Mouse (Mus musculus): ENCODE measurements around the gene Lrrfip2.

Gene Lrrfip2

GRCm38 (mm10) chr9:111118252-111118890, 979 bp downstream of the Lrrfip2 start:
- peak; percentile 43 for DNase-seq

- DNase-seq = no peak
Observed at GRCm38 (mm10) chr9:111118891-111119441, 1.6 kb downstream of the Lrrfip2 start.

GRCm38 (mm10) chr9:111122446-111122845, 5.1 kb downstream of the Lrrfip2 start:
- no peak for DNase-seq

DNA sequence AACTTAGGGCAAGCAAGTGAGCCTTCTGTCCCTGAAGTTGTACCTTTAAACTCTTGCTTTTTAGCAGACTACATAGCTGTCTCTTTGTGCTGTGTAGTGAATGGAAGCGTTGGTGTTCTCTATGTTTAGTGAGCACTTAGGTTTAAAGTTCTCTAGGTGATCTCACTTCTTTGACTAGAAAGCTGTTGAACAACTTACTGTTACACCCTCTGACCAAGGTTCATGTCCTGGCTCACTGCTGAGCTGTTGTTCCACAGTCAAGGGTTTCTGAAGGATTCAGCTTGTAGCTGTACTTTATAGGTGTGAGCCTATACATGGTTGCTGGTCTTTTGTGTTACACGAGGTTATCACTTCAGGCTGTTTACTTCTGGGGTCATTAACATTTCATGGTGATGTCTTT, 5.9 kb downstream of the Lrrfip2 start:
- no peak for DNase-seq

DNA sequence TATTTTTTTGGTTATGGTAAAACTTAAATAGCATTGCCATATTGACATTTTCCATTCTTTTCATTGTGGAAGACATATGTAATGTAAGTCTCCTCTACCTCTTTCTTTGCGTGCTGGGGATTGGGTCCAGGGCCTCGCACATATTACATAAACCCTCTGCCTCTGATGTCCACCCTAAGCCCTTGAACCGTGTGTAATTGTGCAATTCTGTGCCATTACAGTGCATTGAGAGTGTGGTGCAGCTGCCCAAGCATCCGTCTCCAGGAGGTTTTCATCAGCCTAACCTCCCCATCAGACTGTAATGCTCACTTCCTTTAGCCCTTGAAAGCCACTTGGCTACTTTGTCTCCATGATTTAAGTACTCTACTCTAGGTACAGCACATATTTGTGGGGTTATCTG, 7.0 kb downstream of the Lrrfip2 start:
- DNase-seq = no peak

- DNase-seq = no peak
Observed at GRCm38 (mm10) chr9:111126735-111127134, 9.3 kb downstream of the Lrrfip2 start.

DNA sequence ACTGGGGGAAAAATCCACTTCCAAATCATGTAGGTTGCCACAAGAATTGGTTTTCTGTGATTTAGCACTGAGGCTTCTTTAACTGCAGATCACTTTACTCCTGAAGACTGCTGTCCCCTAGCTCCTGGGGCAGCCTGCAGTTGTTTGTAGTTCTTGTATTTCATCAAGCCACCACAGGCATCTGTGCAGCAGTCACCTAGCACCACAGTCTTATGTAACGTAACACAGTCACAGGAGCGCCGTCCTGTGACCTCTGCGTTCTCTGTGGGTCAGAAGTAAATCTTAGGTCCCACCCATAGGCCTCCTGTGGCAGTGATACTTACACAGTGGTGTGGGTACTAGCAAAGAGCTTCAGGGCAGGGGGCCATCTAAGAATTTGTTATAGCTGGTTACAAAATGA, 10.4 kb downstream of the Lrrfip2 start:
- DNase-seq = no peak

GRCm38 (mm10) chr9:111130126-111130525, 12.7 kb downstream of the Lrrfip2 start:
- DNase-seq = peak; percentile 30

DNA sequence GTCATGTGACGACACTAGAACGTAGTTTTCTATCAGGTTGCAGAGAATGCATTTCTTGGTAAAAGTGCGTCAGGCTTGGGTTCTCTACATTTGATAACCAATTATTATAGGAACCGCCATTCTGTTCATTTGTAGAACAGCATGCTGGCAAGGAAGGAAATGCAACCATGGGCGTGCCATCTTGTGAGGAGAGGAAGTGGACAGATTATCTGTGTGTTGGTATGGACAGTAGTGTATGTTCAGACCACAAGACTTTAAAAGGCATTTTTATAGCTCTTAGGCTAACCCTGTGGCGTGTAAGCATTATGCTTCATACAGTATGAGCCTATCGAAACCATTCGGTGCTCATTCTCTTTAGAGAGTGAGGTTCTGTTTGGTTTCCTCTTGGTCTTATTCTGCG, 20.8 kb downstream of the Lrrfip2 start:
- DNase-seq = no peak

DNA sequence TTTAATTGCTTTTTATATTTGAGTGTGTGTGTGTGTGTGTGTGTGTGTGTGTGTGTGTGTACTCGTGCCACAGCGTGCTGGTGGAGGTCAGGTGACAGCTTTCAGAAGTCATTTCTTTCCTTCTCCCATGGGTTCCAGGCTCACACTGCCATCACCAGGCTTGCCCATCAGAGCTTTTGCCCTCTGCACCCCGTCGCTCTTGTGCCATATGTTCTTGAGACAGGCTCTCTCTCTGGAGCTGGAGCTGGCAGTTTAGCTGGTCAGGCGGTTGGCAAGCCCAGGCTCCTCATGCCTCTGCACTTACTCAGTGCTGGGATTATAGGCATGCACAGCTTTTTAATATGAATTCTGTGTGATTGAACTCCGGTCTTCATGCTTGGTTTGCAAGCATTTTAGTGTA, 25.3 kb downstream of the Lrrfip2 start:
- DNase-seq = no peak

DNA sequence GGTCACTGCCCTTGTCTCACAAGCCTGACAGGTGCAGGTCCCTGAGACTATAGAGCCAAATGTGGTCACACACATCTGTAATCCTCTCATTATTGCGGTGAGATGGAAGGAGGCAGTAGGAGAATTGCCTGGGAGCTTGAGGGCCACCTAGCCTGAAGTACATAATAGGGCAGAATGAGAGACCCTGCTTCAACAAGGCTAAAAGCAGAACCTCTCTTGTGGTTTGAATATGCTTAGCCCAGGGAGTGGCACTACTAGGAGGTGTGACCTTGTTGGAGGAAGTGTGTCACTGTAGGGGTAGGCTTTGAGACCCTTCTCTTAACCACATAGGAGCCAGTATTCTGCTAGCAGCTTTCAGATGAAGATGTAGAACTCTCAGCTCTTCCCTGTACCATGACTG, 26.0 kb downstream of the Lrrfip2 start:
- DNase-seq = no peak

- no peak for DNase-seq
Observed at GRCm38 (mm10) chr9:111144711-111145110, 27.3 kb downstream of the Lrrfip2 start.

- no peak for DNase-seq
Observed at GRCm38 (mm10) chr9:111145497-111146190, 28.3 kb downstream of the Lrrfip2 start.

DNA sequence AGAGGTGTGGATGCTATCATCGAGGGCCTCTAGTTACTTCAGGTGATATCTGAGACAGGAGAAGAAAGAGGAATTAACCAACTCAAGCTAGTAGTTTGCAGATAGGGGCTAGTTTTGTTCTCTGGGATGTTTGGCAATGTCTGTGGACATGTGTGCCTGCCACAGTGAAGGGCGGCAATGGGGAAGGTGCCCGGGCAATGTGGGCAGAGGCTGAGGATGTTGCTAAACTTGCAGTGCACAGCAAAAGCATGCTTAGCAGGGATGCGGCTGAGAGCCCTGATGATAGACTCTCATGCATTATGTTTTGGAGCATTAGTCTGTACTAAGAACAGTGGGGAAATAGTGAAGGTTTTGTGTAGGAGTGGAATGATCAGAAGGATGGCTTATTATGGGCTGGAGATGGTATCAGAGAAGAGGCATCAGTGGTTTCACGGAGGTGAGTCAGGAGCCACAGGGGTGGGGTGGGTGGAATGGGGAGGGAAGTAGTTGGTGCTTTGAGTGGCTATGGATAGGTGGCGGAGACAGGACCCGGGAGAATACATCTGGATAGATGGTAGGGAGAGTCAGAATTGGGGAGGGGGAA, 28.9 kb downstream of the Lrrfip2 start:
- peak; percentile 39 for DNase-seq

DNA sequence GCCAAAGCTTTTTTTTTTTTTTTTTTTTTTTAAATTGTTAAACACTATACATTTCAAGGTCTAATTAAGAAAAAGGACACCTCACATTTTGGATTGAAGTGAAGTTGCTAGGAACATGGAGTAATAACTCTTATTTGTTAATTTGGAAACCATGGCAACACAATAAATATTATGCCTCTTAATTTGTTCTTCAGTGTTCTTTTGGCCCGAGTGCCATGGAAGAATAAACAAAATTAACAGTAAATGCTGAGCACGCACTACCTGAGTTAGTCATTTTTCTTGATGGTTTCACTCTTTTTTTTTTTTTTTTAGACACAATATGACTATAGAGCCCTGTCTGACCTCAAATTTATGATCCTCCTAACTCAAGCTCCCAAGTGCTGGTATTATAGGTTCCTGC, 30.6 kb downstream of the Lrrfip2 start:
- DNase-seq = no peak

DNA sequence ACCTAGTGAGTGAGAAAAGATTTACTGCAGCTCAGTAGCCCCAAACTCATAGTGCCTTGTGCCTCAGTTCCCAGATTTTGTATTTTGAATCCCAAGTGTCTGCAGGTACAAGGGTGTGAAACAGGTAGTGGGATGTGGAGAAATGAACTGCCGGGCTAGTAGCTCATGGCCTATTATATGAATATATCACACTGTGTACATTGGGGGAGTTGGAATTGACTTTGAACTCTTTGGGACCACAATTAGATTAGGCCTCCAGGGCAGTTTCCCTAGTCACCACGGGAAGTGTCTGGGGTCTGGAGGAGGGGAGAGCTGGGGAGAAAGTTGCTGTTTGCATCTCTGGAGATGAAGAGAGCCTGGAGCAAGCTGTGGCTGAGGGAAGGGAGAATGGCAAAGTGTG, 31.0 kb downstream of the Lrrfip2 start:
- DNase-seq = no peak

DNA sequence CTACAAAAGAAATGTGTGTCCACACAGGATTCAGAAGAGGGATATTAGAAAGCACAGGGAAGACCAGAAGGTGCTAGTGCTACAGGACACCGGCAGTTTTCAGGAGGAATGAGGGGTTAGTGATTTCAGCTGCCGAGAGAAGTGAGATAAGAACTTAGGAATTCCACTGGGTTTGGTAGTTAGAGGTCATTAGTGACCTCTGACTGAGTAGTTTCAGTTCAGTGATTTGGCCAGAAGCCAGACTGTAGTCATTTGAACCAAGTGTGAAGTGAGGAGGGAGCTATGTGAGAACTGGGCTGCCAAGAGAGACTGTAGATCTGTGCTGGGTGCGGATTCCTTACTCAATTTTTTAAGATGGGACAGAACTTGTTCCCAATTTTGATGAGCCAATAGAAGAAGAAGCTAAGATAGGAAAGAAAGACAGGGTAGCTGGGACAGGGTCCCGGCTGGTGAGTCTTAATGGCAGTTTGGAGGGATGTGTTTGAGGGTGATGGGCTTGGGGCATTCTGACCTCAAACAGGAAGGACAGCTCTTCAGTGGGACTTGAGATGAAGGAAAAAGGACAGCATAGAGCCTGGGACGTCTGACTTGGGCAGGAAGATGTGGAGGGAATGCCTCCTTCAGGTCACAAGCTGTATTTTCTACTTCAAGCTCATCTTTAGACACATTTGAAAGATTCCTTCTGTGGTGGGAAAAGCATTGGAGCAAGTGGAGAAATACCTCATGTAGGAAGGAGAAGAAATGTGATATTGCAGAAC, 32.0 kb downstream of the Lrrfip2 start:
- DNase-seq = no peak

- DNase-seq = no peak
Observed at GRCm38 (mm10) chr9:111152314-111152897, 35.0 kb downstream of the Lrrfip2 start.

DNA sequence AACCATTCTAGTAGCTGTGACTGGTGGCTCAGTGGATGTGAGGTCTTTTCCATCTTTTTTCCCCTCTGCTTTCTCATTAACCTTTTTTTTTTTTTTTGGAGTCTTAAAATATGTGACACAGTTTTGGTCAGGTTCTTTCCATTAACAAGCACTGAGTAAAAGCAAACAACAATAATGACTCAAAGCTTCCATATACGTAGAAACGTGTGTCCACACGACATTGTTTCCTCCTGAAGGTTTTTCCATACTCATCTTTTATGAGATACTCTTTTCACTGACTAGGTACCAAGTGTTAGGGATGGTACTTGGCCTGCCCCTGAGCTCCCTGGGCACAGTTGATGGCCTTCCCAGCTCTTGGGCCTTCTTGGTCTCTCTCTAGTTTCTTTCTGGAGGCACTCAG, 35.6 kb downstream of the Lrrfip2 start:
- no peak for DNase-seq

- DNase-seq = no peak
Observed at GRCm38 (mm10) chr9:111155764-111156458, 38.5 kb downstream of the Lrrfip2 start.

DNA sequence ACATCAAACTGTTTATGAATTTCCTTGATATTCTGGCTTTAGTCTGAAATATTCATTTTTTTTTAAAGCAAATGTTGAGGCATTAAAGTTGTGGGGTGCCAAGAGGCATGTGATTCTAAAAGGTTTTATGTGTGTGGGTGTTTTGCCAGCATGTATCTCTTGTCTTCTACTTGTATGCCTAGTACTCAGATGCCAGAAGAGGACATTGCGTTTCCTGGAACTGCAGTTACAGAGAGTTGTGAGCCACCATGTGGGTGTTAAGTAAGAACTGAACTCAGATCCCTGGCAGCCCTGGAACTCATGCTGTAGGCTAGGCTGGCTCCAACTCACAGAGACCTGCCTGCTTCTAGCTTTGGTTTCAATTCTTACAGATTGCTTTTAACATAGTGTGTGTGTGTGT, 42.2 kb downstream of the Lrrfip2 start:
- peak; percentile 78 for DNase-seq

- DNase-seq = no peak
Observed at GRCm38 (mm10) chr9:111161213-111161612, 43.8 kb downstream of the Lrrfip2 start.
